Mouse (Mus musculus) small intestine, adult 2 months (tissue): ENCODE data around the gene Hsp90ab1.

Experiments used
- CTCF ChIP-seq: fragments of 200-500 bp; IDR thresholded peaks from 2 replicates; pipeline ENCODE4 v1.5.1; 2012; ENCODE audit warnings: low read depth, mild to moderate bottlenecking, control low read depth, inconsistent platforms, low read length, moderate library complexity, mixed read lengths; ENCODE audit not compliant: insufficient replicate concordance, insufficient read length; ENCODE audit errors: extremely low read depth
- POLR2A ChIP-seq: fragments of 200-500 bp; IDR thresholded peaks from 2 replicates; pipeline ENCODE4 v1.6.1; 2012; ENCODE audit warnings: low read depth, mild to moderate bottlenecking, control low read depth, inconsistent platforms, low read length, moderate library complexity

GRCm38 (mm10) chr17:45536264-45536663 lies 36.8 kb downstream of the Hsp90ab1 start:
- TF ChIP-seq POLR2A, result no peak
- no peak for TF ChIP-seq CTCF
